Mouse (Mus musculus) midbrain, embryonic 12.5 days (tissue): ENCODE results near the gene Kbtbd4. TPM values are rescaled to one million over a fixed set of nuclear protein-coding genes. Genes with fewer than 3 reads are reported as not detected.

Experiments
- ATAC-seq: fragments of 200-750 bp; cut with Nextera tagmentation; 2 replicates; pipeline ENCODE4 v1.8.0; 2017; ENCODE audit warnings: low read depth, moderate TSS enrichment, moderate library complexity; ENCODE audit not compliant: low FRiP score
- H3K27ac ChIP-seq: fragments of 300-500 bp; sonication (generic); replicated peaks from 2 replicates; pipeline ENCODE4 v1.5.1; 2016; ENCODE audit warnings: mild to moderate bottlenecking
- H3K27me3 ChIP-seq: fragments of 300-500 bp; sonication (generic); 2 replicates; pipeline ENCODE4 v1.6.1; 2016; ENCODE audit warnings: mild to moderate bottlenecking
- H3K36me3 ChIP-seq: fragments of 300-500 bp; sonication (generic); 2 replicates; pipeline ENCODE4 v1.6.1; 2016
- H3K4me1 ChIP-seq: fragments of 300-500 bp; sonication (generic); 2 replicates; pipeline ENCODE4 v1.6.1; 2016
- H3K4me2 ChIP-seq: fragments of 300-500 bp; sonication (generic); replicated peaks from 2 replicates; pipeline ENCODE4 v1.6.1; 2016; ENCODE audit warnings: mild to moderate bottlenecking, moderate library complexity
- H3K4me3 ChIP-seq: fragments of 300-500 bp; sonication (generic); 2 replicates; pipeline ENCODE4 v1.5.1; 2016; ENCODE audit warnings: mild to moderate bottlenecking
- H3K9ac ChIP-seq: fragments of 300-500 bp; sonication (generic); replicated peaks from 2 replicates; pipeline ENCODE4 v1.6.1; 2016; ENCODE audit warnings: mild to moderate bottlenecking, moderate library complexity
- H3K9me3 ChIP-seq: fragments of 300-500 bp; sonication (generic); 2 replicates; pipeline ENCODE4 v1.6.1; 2016; ENCODE audit warnings: mild to moderate bottlenecking
- WGBS: fragments of 180-500 bp; shearing (Covaris S2); methylation state at CpG from one replicate; pipeline ENCODE4 v1.1.7; 2016; 5-methylcytosine and 5-hydroxymethylcytosine counted together
- polyA plus RNA-seq: library from polyadenylated mRNA; unstranded; fragments of >200 nt; fragmentation: Nextera tagmentation; extraction: Ambion mirVana; gene quantifications from 2 replicates; pipeline ENCODE4 v1.2.1, GENCODE M21; 2016

Gene Kbtbd4
- polyA plus RNA-seq, 1 experiment from 2014 or later = 54.5 TPM

DNA sequence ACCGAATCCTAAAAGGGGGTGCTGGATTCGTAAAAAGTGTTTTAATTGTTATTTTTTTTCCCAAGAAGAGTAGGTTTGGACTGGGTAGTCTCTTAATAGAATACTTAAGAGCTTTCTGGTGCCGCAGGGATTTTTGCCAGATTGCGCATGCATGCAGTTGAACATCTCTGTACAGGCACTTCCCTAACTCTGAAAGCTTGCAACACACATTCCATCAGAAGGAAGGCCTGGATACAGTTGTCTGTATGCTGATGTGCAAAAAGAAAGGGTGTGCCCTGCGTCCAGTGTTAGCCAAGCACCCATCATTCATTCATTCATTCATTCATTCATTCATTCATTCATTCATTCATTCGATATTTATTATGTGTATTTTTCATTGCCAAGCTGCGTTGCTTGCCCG, 35.2 kb downstream of the Kbtbd4 start:
- WGBS = 54% methylated on average over 8 of the region's 8 CpGs
- H3K9ac ChIP-seq = peak overlapping the region; percentile 96
- peak; percentile 67 for ATAC-seq
- peak overlapping the region; percentile 96 for H3K27ac ChIP-seq
- peak overlapping the region; percentile 87 for H3K4me3 ChIP-seq
- peak overlapping the region; percentile 77 for H3K4me2 ChIP-seq
- H3K9me3 ChIP-seq = no peaks in the 10 kb centered on the region
- peaks cover 24% of the 10 kb centered on the region for H3K4me1 ChIP-seq
- no peaks in the 10 kb centered on the region for H3K36me3 ChIP-seq
- H3K27me3 ChIP-seq = no peaks in the 10 kb centered on the region

DNA sequence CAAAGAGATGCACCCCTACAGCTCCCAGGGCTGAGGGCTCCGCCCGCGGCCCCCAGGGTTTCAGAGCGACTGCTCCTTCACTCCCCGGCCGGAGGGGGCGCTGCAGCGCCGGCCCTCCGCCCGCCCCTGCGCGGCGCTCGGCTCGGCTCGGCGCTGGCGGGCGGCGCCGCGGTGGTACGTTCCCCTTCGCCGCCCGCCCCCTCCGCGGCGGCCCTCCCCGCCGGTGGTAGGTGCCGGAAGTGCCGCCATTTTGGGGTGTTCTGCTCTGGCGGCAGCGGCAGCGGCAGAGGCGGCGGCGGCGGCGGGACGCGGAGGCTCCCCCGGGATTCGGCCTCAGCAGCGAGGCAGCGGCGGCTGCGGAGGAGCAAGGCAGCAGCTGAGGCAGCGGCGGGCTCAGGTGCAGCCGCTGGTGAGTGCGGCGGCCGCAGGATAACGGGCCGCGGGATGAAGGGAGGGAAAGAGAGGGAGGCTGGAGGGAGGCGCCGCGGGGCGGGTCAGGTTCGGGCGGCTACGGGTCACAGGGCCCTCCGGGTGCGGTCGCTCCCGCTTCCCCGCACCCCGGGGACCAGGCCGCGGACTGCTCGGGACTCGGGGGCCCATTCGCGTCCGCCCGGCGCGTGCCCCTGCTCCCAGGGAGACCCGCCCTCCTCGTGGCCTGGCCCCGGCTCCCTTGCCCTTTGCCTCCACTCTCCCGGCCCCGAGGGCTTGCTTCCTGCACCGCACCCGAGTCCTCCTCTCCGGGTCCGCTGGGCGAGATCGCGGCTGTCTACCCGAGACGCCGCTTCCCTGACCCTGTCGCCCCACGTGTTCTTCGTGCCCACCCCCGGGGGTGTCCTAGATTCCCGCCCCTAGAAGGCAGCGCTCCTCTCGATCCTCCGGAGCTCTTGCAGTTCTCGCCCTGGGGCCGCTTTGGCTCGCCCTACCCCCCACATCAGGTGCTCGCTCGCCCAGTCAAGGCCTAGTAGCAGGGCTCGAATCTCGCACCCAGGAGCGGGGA, 36.0 kb downstream of the Kbtbd4 start, which contains the start of gene Celf1:
TSS of gene Celf1 (plus strand) at position 150 of the 997 bp plus-strand sequence.
- Histone ChIP-seq H3K9ac (peak within 1 kb of the TSS; percentile 96), H3K36me3 (no peaks in the 10 kb centered on the region), H3K4me2 (peak within 1 kb of the TSS; percentile 77), H3K9me3 (no peaks in the 10 kb centered on the region), H3K4me3 (peak within 1 kb of the TSS; percentile 87), H3K27me3 (no peaks in the 10 kb centered on the region), H3K4me1 (peaks cover 26% of the 10 kb centered on the region), H3K27ac (peak within 1 kb of the TSS; percentile 96)
- ATAC-seq = peak; percentile 95
- WGBS = 1% methylated on average over 85 of the region's 113 CpGs

DNA sequence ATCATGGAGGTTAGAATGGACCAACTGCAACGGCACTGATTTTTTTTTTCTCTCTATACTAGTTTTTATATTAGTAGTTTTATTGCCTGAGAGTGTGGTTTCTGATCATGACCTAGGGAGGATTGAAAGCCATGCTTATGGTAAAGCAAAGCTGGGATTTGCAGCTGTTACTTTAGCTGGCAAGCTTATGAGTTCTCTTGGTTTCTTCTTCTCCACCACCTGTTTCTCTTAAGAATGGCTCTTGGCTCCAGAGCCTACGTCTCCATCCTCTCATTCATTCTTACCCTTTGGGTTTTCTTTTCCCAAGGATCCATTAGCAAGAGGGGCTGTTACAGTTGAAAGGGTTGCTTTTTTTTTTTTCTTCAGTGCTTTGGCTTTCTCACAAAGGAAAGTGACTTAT, 37.2 kb downstream of the Kbtbd4 start:
- H3K4me1 ChIP-seq = peaks cover 27% of the 10 kb centered on the region
- H3K4me2 ChIP-seq = peak overlapping the region; percentile 77
- H3K9me3 ChIP-seq = no peaks in the 10 kb centered on the region
- no peak overlapping the region for H3K9ac ChIP-seq
- peak overlapping the region; percentile 87 for H3K4me3 ChIP-seq
- 52% methylated on average over 2 of the region's 2 CpGs for WGBS
- H3K27me3 ChIP-seq = no peaks in the 10 kb centered on the region
- ATAC-seq = no peak
- no peaks in the 10 kb centered on the region for H3K36me3 ChIP-seq
- no peak overlapping the region for H3K27ac ChIP-seq

DNA sequence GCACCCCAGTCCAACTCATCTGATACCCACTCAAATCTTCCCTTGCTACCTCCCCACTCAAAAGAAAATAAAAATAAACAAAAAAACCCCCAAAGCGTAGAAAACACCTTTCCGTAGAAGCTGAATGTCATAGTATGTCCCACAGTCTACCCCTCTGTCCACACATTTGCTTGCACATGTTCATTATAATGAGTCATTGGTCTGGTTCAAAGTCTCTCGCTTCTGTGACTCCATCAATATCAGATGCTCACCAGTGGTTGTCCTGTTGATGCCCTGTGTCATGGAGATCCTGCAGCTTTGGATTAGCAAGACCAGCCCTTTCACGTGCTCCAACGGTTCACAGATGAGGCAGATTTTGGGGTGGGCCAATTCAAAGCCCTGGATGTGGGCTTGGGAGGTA, 45.6 kb downstream of the Kbtbd4 start:
- Histone ChIP-seq H3K27me3 (no peaks in the 10 kb centered on the region), H3K27ac (no peak overlapping the region), H3K4me3 (no peak overlapping the region), H3K9me3 (no peaks in the 10 kb centered on the region), H3K4me1 (peaks cover 8% of the 10 kb centered on the region; the same call in 1 of the 2 replicates), H3K36me3 (no peaks in the 10 kb centered on the region), H3K4me2 (no peak overlapping the region), H3K9ac (no peak overlapping the region)
- WGBS = 83% methylated on average over 5 of the region's 5 CpGs
- no peak for ATAC-seq

DNA sequence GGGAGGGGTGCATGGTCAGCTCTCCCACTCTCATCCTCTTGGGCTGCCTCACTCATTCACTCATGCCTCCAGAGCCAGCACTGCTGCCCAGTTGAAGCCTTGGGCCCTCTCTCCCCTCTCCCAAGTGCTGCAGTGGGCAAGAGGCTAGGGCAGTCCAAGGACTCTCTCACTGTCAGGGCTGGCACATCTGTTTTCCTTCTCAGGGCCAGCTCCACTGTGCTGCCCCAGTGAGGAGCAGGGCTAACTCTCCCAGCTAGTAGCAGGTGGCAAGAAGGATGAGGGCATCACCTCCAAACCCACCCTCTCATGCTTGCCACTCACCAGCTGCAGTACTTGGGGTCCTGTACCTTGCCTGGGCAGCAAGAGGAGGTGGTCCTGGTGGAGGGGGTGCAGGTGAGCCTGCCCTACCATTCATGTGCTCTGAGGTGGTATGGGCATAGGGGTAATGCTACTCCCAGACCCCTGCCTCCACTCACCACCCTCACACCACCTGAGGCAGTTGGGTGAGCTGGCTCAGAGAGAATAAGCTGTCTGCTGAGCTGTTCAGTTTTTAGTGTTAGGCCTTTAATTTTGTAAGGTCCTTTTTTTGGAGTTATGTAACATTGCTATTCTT, 46.1 kb downstream of the Kbtbd4 start:
- 0 out of 2 replicates have a peak, but pooled peaks have one; percentile 19 for ATAC-seq
- H3K9ac ChIP-seq = no peak overlapping the region
- no peak overlapping the region for H3K4me3 ChIP-seq
- H3K36me3 ChIP-seq = no peaks in the 10 kb centered on the region
- no peaks in the 10 kb centered on the region for H3K9me3 ChIP-seq
- peaks cover 10% of the 10 kb centered on the region for H3K4me1 ChIP-seq
- no peak overlapping the region for H3K4me2 ChIP-seq
- no peaks in the 10 kb centered on the region for H3K27me3 ChIP-seq
- no peak overlapping the region for H3K27ac ChIP-seq

DNA sequence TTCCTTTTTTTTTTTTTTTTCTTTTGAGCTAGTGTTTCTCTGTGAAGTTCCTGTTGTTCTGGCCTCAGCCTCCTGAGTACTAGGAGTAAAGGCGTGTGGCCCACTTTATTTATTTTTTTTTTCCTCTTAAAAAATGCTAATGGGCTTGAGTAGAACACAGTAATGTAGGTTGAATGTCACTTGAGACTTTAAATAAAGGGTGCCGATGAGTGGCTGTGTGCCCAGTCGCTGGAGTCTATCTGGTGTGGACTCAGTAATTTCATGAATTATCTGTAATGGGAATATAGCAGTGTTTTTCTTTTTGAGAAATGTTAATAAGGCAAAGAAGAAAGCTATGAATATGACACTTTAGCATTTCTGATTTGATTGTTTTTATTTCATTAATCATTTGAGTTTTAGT, 48.9 kb downstream of the Kbtbd4 start:
- Histone ChIP-seq H3K27ac (no peak overlapping the region), H3K4me1 (peaks cover 20% of the 10 kb centered on the region), H3K27me3 (no peaks in the 10 kb centered on the region), H3K9me3 (no peaks in the 10 kb centered on the region), H3K36me3 (no peaks in the 10 kb centered on the region), H3K9ac (no peak overlapping the region), H3K4me2 (no peak overlapping the region), H3K4me3 (no peak overlapping the region)
- 75% methylated on average over 3 of the region's 3 CpGs for WGBS
- no peak for ATAC-seq

DNA sequence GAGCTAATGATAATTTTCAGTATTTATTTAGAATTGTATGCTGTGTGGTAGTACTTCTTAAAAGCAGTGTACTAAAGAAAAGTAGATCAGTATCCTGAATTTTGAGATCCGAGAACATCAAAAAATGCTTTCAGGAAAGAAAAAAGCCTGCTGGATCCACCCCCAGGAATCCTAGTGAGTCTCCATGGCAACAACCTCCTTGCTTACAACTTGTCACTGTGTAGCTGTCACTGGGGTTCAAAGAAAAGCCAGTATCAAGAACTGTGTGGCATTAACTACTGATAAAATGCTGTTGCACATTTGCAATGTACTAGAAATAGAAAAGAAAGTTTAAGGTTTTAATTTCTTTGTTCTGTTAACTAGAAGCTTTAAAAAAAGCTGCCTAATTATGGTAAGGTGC, 51.5 kb downstream of the Kbtbd4 start:
- no peak overlapping the region for H3K4me2 ChIP-seq
- peak; percentile 69; the same call in 1 of the 2 replicates for ATAC-seq
- no peak overlapping the region for H3K4me3 ChIP-seq
- H3K27me3 ChIP-seq = no peaks in the 10 kb centered on the region
- no peak overlapping the region for H3K9ac ChIP-seq
- H3K4me1 ChIP-seq = peaks cover 20% of the 10 kb centered on the region
- whole genome bisulfite sequencing = 10% methylated on average over 1 of the region's 1 CpGs
- H3K9me3 ChIP-seq = no peaks in the 10 kb centered on the region
- no peaks in the 10 kb centered on the region for H3K36me3 ChIP-seq
- H3K27ac ChIP-seq = no peak overlapping the region

DNA sequence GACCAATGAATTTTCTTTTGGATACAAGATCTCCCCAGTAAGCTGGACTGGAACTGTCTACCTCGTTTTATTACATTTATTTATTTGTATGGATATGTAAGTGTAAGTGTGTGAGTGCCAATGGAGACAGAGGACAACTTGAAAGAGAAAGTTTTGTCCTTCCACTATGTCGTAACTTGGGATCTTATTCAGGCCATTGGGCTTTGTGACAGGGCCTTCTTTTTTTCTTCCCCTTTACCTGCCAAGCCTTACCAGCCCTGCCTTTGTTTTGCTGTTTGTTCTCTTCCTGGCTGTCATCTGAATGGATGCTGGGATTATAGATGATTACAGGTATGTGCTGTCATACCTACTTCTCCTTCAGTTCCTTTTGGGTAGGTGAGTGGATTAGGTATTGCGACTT, 54.3 kb downstream of the Kbtbd4 start:
- no peak overlapping the region for H3K27ac ChIP-seq
- H3K4me2 ChIP-seq = no peak overlapping the region
- H3K27me3 ChIP-seq = no peaks in the 10 kb centered on the region
- 83% methylated on average over 3 of the region's 3 CpGs for WGBS
- H3K9ac ChIP-seq = no peak overlapping the region
- H3K9me3 ChIP-seq = no peaks in the 10 kb centered on the region
- no peaks in the 10 kb centered on the region for H3K36me3 ChIP-seq
- no peak overlapping the region for H3K4me3 ChIP-seq
- ATAC-seq = no peak
- H3K4me1 ChIP-seq = peaks cover 20% of the 10 kb centered on the region

DNA sequence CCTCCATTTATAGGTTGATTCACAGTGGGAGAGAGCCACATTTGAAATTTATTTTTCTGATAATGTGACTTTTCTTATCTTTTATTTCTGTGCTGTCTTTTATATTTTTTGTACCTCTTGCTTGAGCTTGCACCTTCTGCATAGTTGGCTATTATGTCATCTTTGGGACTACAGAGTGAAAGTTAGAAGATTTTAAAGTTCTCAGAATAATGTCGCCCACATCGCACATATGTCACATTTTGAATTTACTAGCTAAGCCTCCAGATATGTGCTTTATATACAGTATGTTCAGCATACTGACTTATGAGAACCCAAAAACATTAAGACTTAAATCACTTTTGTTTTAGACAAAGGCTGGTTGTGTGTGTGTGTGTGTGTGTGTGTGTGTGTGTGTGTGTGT, 55.5 kb downstream of the Kbtbd4 start:
- no peak overlapping the region for H3K27ac ChIP-seq
- no peaks in the 10 kb centered on the region for H3K9me3 ChIP-seq
- H3K27me3 ChIP-seq = no peaks in the 10 kb centered on the region
- ATAC-seq = no peak
- H3K9ac ChIP-seq = no peak overlapping the region
- H3K4me2 ChIP-seq = no peak overlapping the region
- WGBS = 100% methylated on average over 2 of the region's 2 CpGs
- H3K36me3 ChIP-seq = no peaks in the 10 kb centered on the region
- H3K4me3 ChIP-seq = no peak overlapping the region
- H3K4me1 ChIP-seq = peaks cover 20% of the 10 kb centered on the region

Other genes starting within 250 kb of the Kbtbd4 start
- gene Nup160, start 227.5 kb upstream of the Kbtbd4 start, polyA plus RNA-seq = 47.8 and 50.1 TPM in 2 replicates
- gene Fnbp4, start 159.4 kb upstream of the Kbtbd4 start, polyA plus RNA-seq = 166 and 169 TPM in 2 replicates
- 0.25 and 0.41 TPM in 2 replicates for gene Agbl2, start 122.0 kb upstream of the Kbtbd4 start, polyA plus RNA-seq
- 207 and 209 TPM in 2 replicates for gene Mtch2, start 57.6 kb upstream of the Kbtbd4 start, polyA plus RNA-seq
- gene C1qtnf4, start 18.9 kb upstream of the Kbtbd4 start, polyA plus RNA-seq = 29.2 and 32.9 TPM in 2 replicates
- gene Ndufs3, start 87 bp downstream of the Kbtbd4 start, polyA plus RNA-seq = 187 and 196 TPM in 2 replicates
- 167 and 178 TPM in 2 replicates for gene Celf1, start 35.6 kb downstream of the Kbtbd4 start, polyA plus RNA-seq
- 0.94 and 1.4 TPM in 2 replicates for gene Rapsn, start 130.9 kb downstream of the Kbtbd4 start, polyA plus RNA-seq
- gene Psmc3, start 149.3 kb downstream of the Kbtbd4 start, polyA plus RNA-seq = 283 and 291 TPM in 2 replicates
- gene Slc39a13, start 165.7 kb downstream of the Kbtbd4 start, polyA plus RNA-seq = 29.4 and 30.8 TPM in 2 replicates
- 3.3 and 4.8 TPM in 2 replicates for gene Spi1, start 177.7 kb downstream of the Kbtbd4 start, polyA plus RNA-seq
- gene Mybpc3, start 213.4 kb downstream of the Kbtbd4 start, polyA plus RNA-seq = 0.16 and 0.32 TPM in 2 replicates